Mouse (Mus musculus) left cerebral cortex, postnatal 25 days (tissue): ENCODE data around the gene Plekhg4. TPM values are rescaled to one million over a fixed set of nuclear protein-coding genes. Genes with fewer than 3 reads are reported as not detected.
A peak's percentile ranks its signal among the peaks of the same experiment; 100 is the strongest.

ENCODE experiments used
- DNase-seq, 2 experiments: peaks; one replicate each; pipeline ENCODE4 v3.0.0; 2022; ENCODE audit warnings: low spot score in 2 of 2, mixed read lengths in 1 of 2
- intact Hi-C: fragments of 180-260 bp; cut with DNase I; formaldehyde crosslinking; loops from one replicate; pipeline ENCODE4 v1.15.1; 2025
- total RNA-seq, 2 experiments: library from RNA; stranded (reverse); gene quantifications; 2 replicates each; pipeline ENCODE4 v1.2.3; 2021

The Plekhg4 gene
- total RNA-seq, 2 experiments from 2014 or later: 3.1 to 4.6 TPM

GRCm38 (mm10) chr8:105347428-105348221 lies 25.4 kb upstream of the Plekhg4 start, which contains the start of gene Fhod1:
Gene Fhod1, minus strand, starts transcription at chr8:105347953.
- intact Hi-C loops: loop anchor here (2.0 kb wide), 1 partner anchor 21 kb away; the partner anchor contains the start of genes Lrrc29 and Tmem208
- peak; percentile 83 to 95 for DNase-seq

GRCm38 (mm10) chr8:105348450-105349095 lies 24.5 kb upstream of the Plekhg4 start, which contains the start of gene Slc9a5:
Gene Slc9a5, plus strand, starts transcription at chr8:105348843.
- peak; percentile 56 to 69 for DNase-seq
- intact Hi-C loops: loop anchor here (2.0 kb wide), 1 partner anchor 22 kb away; the partner anchor contains the start of genes Lrrc29 and Tmem208

- intact Hi-C loops: loop anchor here (2.0 kb wide), 1 partner anchor 22 kb away; the partner anchor contains the start of genes Lrrc29 and Tmem208
- peak; percentile 25 to 35 for DNase-seq
Measured at GRCm38 (mm10) chr8:105349096-105349771, 23.8 kb upstream of the Plekhg4 start.

- DNase-seq: peak; percentile 42 to 55
- intact Hi-C loops: loop anchor here (10.0 kb wide), 1 partner anchor 125 kb away; the partner anchor contains the start of gene Tppp3
Measured at GRCm38 (mm10) chr8:105350186-105350585, 22.9 kb upstream of the Plekhg4 start.

GRCm38 (mm10) chr8:105353583-105354135 lies 19.4 kb upstream of the Plekhg4 start:
- intact Hi-C loops: loop anchor here (10.0 kb wide), 1 partner anchor 121 kb away; the partner anchor contains the start of gene Tppp3
- DNase-seq: no peak

- intact Hi-C loops: loop anchor here (10.0 kb wide), 1 partner anchor 120 kb away; the partner anchor contains the start of gene Tppp3
- DNase-seq: no peak
Measured at GRCm38 (mm10) chr8:105354549-105354948, 18.5 kb upstream of the Plekhg4 start.

GRCm38 (mm10) chr8:105355179-105356024 lies 17.7 kb upstream of the Plekhg4 start:
- no peak for DNase-seq
- intact Hi-C loops: loop anchor here (10.0 kb wide), 1 partner anchor 119 kb away; the partner anchor contains the start of gene Tppp3

- intact Hi-C loops: loop anchor here (10.0 kb wide), 1 partner anchor 118 kb away; the partner anchor contains the start of gene Tppp3
- DNase-seq: no peak
Measured at GRCm38 (mm10) chr8:105356681-105357080, 16.4 kb upstream of the Plekhg4 start.

- no peak for DNase-seq
- intact Hi-C loops: loop anchor here (10.0 kb wide), 1 partner anchor 116 kb away; the partner anchor contains the start of gene Tppp3
Measured at GRCm38 (mm10) chr8:105359208-105359607, 13.9 kb upstream of the Plekhg4 start.

GRCm38 (mm10) chr8:105359646-105360045 lies 13.4 kb upstream of the Plekhg4 start:
- intact Hi-C loops: loop anchor here (10.0 kb wide), 1 partner anchor 115 kb away; the partner anchor contains the start of gene Tppp3
- DNase-seq: no peak

GRCm38 (mm10) chr8:105361751-105362702 lies 11.0 kb upstream of the Plekhg4 start:
- no peak for DNase-seq
- intact Hi-C loops: no loop called here

GRCm38 (mm10) chr8:105367107-105367506 lies 6.0 kb upstream of the Plekhg4 start:
- intact Hi-C loops: no loop called here
- peak in 1 of 2 experiments; percentile 16 for DNase-seq

- no peak for DNase-seq
- intact Hi-C loops: loop anchor here (5.0 kb wide), 1 partner anchor 105 kb away; no protein-coding TSS in a partner anchor
Measured at GRCm38 (mm10) chr8:105372473-105372872, 601 bp upstream of the Plekhg4 start.

- DNase-seq: no peak
- intact Hi-C loops: loop anchor here (5.0 kb wide), 1 partner anchor 103 kb away; no protein-coding TSS in a partner anchor
Measured at GRCm38 (mm10) chr8:105374513-105374966, 1.5 kb downstream of the Plekhg4 start.

GRCm38 (mm10) chr8:105378673-105379072 lies 5.6 kb downstream of the Plekhg4 start:
- intact Hi-C loops: no loop called here
- no peak for DNase-seq

GRCm38 (mm10) chr8:105380308-105380707 lies 7.2 kb downstream of the Plekhg4 start:
- no peak for DNase-seq
- intact Hi-C loops: no loop called here

- DNase-seq: no peak
- intact Hi-C loops: no loop called here
Measured at GRCm38 (mm10) chr8:105384070-105384469, 11.0 kb downstream of the Plekhg4 start.
